Comparison of ENCODE assay signal across 10 mouse cellular contexts in genomic region chr9:71894943-71895286, GRCm38 (mm10).
DNase-seq lines count a peak whose midpoint lies in the region; ATAC-seq lines count a peak whose summit lies in the region.
"Had no signal": no experiment of that assay in that cellular context is flagged by ENCODE, and none has a peak within 500 bp of the region (broad histone marks: within the 10 kb centered on the region; RNA-seq: fewer than 3 reads in every experiment).

No protein-coding gene starts in this region.

- H3K9me3 ChIP-seq in heart, embryonic 16.5 days (replicated peaks; ENCODE audit: control insufficient read depth, low read length), result no peaks in the 10 kb centered on the region
- no peaks in the 10 kb centered on the region for H3K9me3 ChIP-seq in hindbrain, embryonic 11.5 days (ENCODE audit: control insufficient read depth, low read length)
- H3K9me3 ChIP-seq in midbrain, embryonic 15.5 days, result no peaks in the 10 kb centered on the region

- peaks cover 3% of the 10 kb centered on the region for H3K4me1 ChIP-seq in heart, embryonic 16.5 days (ENCODE audit: control insufficient read depth, insufficient read depth, low read length)
- peaks cover 5% of the 10 kb centered on the region for H3K4me1 ChIP-seq in hindbrain, embryonic 11.5 days (replicated peaks; ENCODE audit: control insufficient read depth, insufficient read depth, low read length)
- peaks cover 34% of the 10 kb centered on the region for H3K4me1 ChIP-seq in midbrain, embryonic 15.5 days

- intact Hi-C loops in heart, postnatal 25 days (cut with DNase I), result loop anchor here (5.0 kb wide), 2 partner anchors 37 to 62 kb away; no protein-coding TSS in a partner anchor

- no peak overlapping the region for H3K27ac ChIP-seq in heart, embryonic 16.5 days (ENCODE audit: low read length)
- H3K27ac ChIP-seq in hindbrain, embryonic 11.5 days (ENCODE audit: low read depth, low read length), result peak overlapping the region; percentile 70; the same call in 1 of the 2 replicates
- peak overlapping the region; percentile 61 for H3K27ac ChIP-seq in midbrain, embryonic 15.5 days

- H3K4me2 ChIP-seq in heart, embryonic 16.5 days (ENCODE audit: low read depth, low read length), result peak overlapping the region; percentile 8; the same call in 1 of the 2 replicates
- H3K4me2 ChIP-seq in hindbrain, embryonic 11.5 days (replicated peaks; ENCODE audit: low read depth, low read length), result peak overlapping the region; percentile 56
- peak overlapping the region; percentile 49 for H3K4me2 ChIP-seq in midbrain, embryonic 15.5 days

- 81% methylated on average over 7 of the region's 7 CpGs for WGBS in heart, embryonic 16.5 days
- WGBS in hindbrain, embryonic 11.5 days, result 12% methylated on average over 7 of the region's 7 CpGs
- WGBS in midbrain, embryonic 15.5 days, result 22% methylated on average over 7 of the region's 7 CpGs

- H3K36me3 ChIP-seq in heart, embryonic 16.5 days (ENCODE audit: control insufficient read depth, insufficient read depth), result no peaks in the 10 kb centered on the region
- H3K36me3 ChIP-seq in hindbrain, embryonic 11.5 days (ENCODE audit: control insufficient read depth, insufficient read depth, low read length), result no peaks in the 10 kb centered on the region
- H3K36me3 ChIP-seq in midbrain, embryonic 15.5 days (replicated peaks), result no peaks in the 10 kb centered on the region

- no peaks in the 10 kb centered on the region for H3K27me3 ChIP-seq in heart, embryonic 16.5 days (ENCODE audit: control insufficient read depth, insufficient read depth, low read length)
- H3K27me3 ChIP-seq in hindbrain, embryonic 11.5 days (ENCODE audit: control insufficient read depth, insufficient read depth, low read length), result no peaks in the 10 kb centered on the region
- no peaks in the 10 kb centered on the region for H3K27me3 ChIP-seq in midbrain, embryonic 15.5 days (replicated peaks)

- peak overlapping the region; percentile 23 for H3K4me3 ChIP-seq in heart, embryonic 16.5 days (ENCODE audit: low read length)
- H3K4me3 ChIP-seq in hindbrain, embryonic 11.5 days (ENCODE audit: low read depth, low read length), result peak overlapping the region; percentile 45
- H3K4me3 ChIP-seq in midbrain, embryonic 15.5 days, result peak overlapping the region; percentile 36

- no peak for DNase-seq in heart, postnatal 25 days (ENCODE audit: low spot score)
- DNase-seq in embryo, embryonic 11 days, result peak; percentile 54
- peak; percentile 48 for DNase-seq in hindbrain, embryonic 11.5 days (ENCODE audit: low spot score)
- DNase-seq in T-cell, adult 2 months (ENCODE audit: low spot score), result no peak
- DNase-seq in adrenal gland, postnatal 25 days, result no peak
- DNase-seq: cerebellum, postnatal 36 days; gastrocnemius, postnatal 10 days had no signal

- ATAC-seq in heart, embryonic 16.5 days (replicated peaks; ENCODE audit: extremely low read depth, insufficient read depth, low FRiP score), result no peak
- no peak for ATAC-seq in hindbrain, embryonic 11.5 days (ENCODE audit: low FRiP score)
- no peak for ATAC-seq in midbrain, embryonic 15.5 days (replicated peaks)
- ATAC-seq in megakaryocyte, adult 5-6 weeks (ENCODE audit: poor library complexity, severe bottlenecking), result no peak

- H3K9ac ChIP-seq in heart, embryonic 16.5 days (ENCODE audit: low read length), result no peak overlapping the region
- peak overlapping the region; percentile 62; the same call in 1 of the 2 replicates for H3K9ac ChIP-seq in hindbrain, embryonic 11.5 days (ENCODE audit: low read depth, low read length)
- H3K9ac ChIP-seq in midbrain, embryonic 15.5 days, result no peak overlapping the region

Comparison
In these comparisons a context has a peak if more than half of its experiments do, and no peak if none do; other contexts are left out.
1. DNase-seq: peak in embryo, embryonic 11 days (single experiment) and hindbrain, embryonic 11.5 days (single experiment); none in heart, postnatal 25 days (single experiment), T-cell, adult 2 months (single experiment) and adrenal gland, postnatal 25 days (single experiment).
2. Peak in every context shown above with its lines, with median percentiles within 50 percentile points of each other: H3K4me2 ChIP-seq and H3K4me3 ChIP-seq.